Comparison of ENCODE assay signal across 13 mouse cellular contexts in genomic region chr1:192879086-192879580, GRCm38 (mm10). TPM values are rescaled to one million over a fixed set of nuclear protein-coding genes. Genes with fewer than 3 reads are reported as not detected.
"Had no signal": no experiment of that assay in that cellular context is flagged by ENCODE, and none has a peak within 500 bp of the region (broad histone marks: within the 10 kb centered on the region; RNA-seq: fewer than 3 reads in every experiment).

No protein-coding gene starts in this region.

- DNase-seq: gastrocnemius, postnatal 14 days; heart, postnatal 10 days; heart, postnatal 4 days; kidney, adult 18-20 months; kidney, adult 8-10 months; kidney, postnatal 10 days; kidney, postnatal 25 days; layer of hippocampus, adult 9-11 months; liver; liver, embryonic 13.5 days; liver, postnatal 0 days had no signal

RNA-seq across cellular contexts. Expression of gene Sertad4, which starts 23.6 kb away (rescaled TPM):
- total RNA-seq: granulocyte monocyte progenitor cell, adult 5-6 weeks had no signal
- polyA plus RNA-seq: inflammation-experienced regulatory T-cells, adult 6 months had no signal
